Mouse (Mus musculus) MEL (cell line): ENCODE data around the gene Tln2. TPM values are rescaled to one million over a fixed set of nuclear protein-coding genes. Genes with fewer than 3 reads are reported as not detected.

Source experiments
- DNase-seq: peaks from one replicate; pipeline ENCODE4 v3.0.0; 2011; ENCODE audit warnings: low read depth, low spot score
- H3K27ac ChIP-seq: 2 replicates; pipeline ENCODE4 v1.5.1; 2012; ENCODE audit warnings: low read depth, mild to moderate bottlenecking, control low read depth, low read length, moderate library complexity; ENCODE audit not compliant: control insufficient read depth
- H3K27me3 ChIP-seq, 2 experiments: fragments of 150-350 bp in 1 of 2; sonication (generic) in 1 of 2; 2 replicates each; pipeline ENCODE4 v1.6.1; 2012; ENCODE audit warnings: low read length in 2 of 2, mild to moderate bottlenecking in 2 of 2, improper control_type of control experiment in 1 of 2, moderate library complexity in 1 of 2; ENCODE audit not compliant: insufficient read depth in 2 of 2, control insufficient read depth in 1 of 2
- H3K36me3 ChIP-seq, 2 experiments: 2 replicates each; pipeline ENCODE4 v1.6.1; 2012 to 2014; ENCODE audit warnings: low read length in 2 of 2, improper control_type of control experiment in 1 of 2, inconsistent platforms in 1 of 2, mild to moderate bottlenecking in 1 of 2; ENCODE audit not compliant: insufficient read depth in 2 of 2, control insufficient read depth in 1 of 2
- H3K4me1 ChIP-seq, 2 experiments: fragments of 150-350 bp in 1 of 2; sonication (generic) in 1 of 2; 2 replicates each; pipeline ENCODE4 v1.6.1; 2012; ENCODE audit warnings: low read length in 2 of 2, improper control_type of control experiment in 1 of 2, mild to moderate bottlenecking in 1 of 2; ENCODE audit not compliant: insufficient read depth in 2 of 2, control insufficient read depth in 1 of 2
- H3K4me3 ChIP-seq, 2 experiments: fragments of 150-350 bp in 1 of 2; sonication (generic) in 1 of 2; 2 replicates each; pipeline ENCODE4 v1.5.1; 2012; ENCODE audit warnings: low read depth in 2 of 2, low read length in 2 of 2, mild to moderate bottlenecking in 2 of 2, moderate library complexity in 2 of 2, control low read depth in 1 of 2, improper control_type of control experiment in 1 of 2; ENCODE audit not compliant: control insufficient read depth in 1 of 2, insufficient read depth in 1 of 2
- H3K79me2 ChIP-seq: 2 replicates; pipeline ENCODE4 v1.6.1; 2012; ENCODE audit warnings: mild to moderate bottlenecking, low read length, moderate library complexity; ENCODE audit not compliant: control insufficient read depth, poor library complexity, insufficient read depth
- H3K9ac ChIP-seq: 2 replicates; pipeline ENCODE4 v1.6.1; 2012; ENCODE audit warnings: low read depth, mild to moderate bottlenecking, control low read depth, low read length, moderate library complexity; ENCODE audit not compliant: control insufficient read depth, poor library complexity, severe bottlenecking
- H3K9me3 ChIP-seq: fragments of 150-350 bp; sonication (generic); replicated peaks from 2 replicates; pipeline ENCODE4 v1.6.1; 2012; ENCODE audit warnings: mild to moderate bottlenecking, low read length, improper control_type of control experiment, moderate library complexity; ENCODE audit not compliant: insufficient read depth
- CHD1 ChIP-seq: IDR thresholded peaks from 2 replicates; pipeline ENCODE4 v1.6.1; 2012; ENCODE audit warnings: low read depth, mild to moderate bottlenecking, inconsistent platforms, low read length, improper control_type of control experiment
- CHD2 ChIP-seq: IDR thresholded peaks from 2 replicates; pipeline ENCODE4 v1.6.1; 2011; ENCODE audit warnings: low read length, improper control_type of control experiment
- E2F4 ChIP-seq: IDR thresholded peaks from 2 replicates; pipeline ENCODE4 v1.6.1; 2011; ENCODE audit warnings: low read depth, low read length, improper control_type of control experiment, borderline replicate concordance
- EP300 ChIP-seq, 2 experiments: IDR thresholded peaks; 2 replicates each; pipeline ENCODE4 v1.6.1; 2011; ENCODE audit warnings: improper control_type of control experiment in 2 of 2, low read length in 2 of 2, low read depth in 1 of 2, mild to moderate bottlenecking in 1 of 2
- ETS1 ChIP-seq: IDR thresholded peaks from 2 replicates; pipeline ENCODE4 v1.6.1; 2012; ENCODE audit warnings: low read depth, mild to moderate bottlenecking, inconsistent platforms, low read length, improper control_type of control experiment, moderate library complexity
- GABPA ChIP-seq: IDR thresholded peaks from 2 replicates; pipeline ENCODE4 v1.6.1; 2012; ENCODE audit warnings: low read depth, mild to moderate bottlenecking, inconsistent platforms, low read length, improper control_type of control experiment, moderate library complexity
- HCFC1 ChIP-seq: IDR thresholded peaks from 2 replicates; pipeline ENCODE4 v1.6.1; 2012; ENCODE audit warnings: low read depth, mild to moderate bottlenecking, inconsistent platforms, low read length, improper control_type of control experiment, moderate library complexity
- MAZ ChIP-seq: IDR thresholded peaks from 2 replicates; pipeline ENCODE4 v1.6.1; 2012; ENCODE audit warnings: low read depth, mild to moderate bottlenecking, inconsistent platforms, low read length, improper control_type of control experiment
- MEF2A ChIP-seq: IDR thresholded peaks from 2 replicates; pipeline ENCODE4 v1.6.1; 2014; ENCODE audit warnings: low read depth, mild to moderate bottlenecking, inconsistent platforms, low read length, improper control_type of control experiment; ENCODE audit not compliant: poor library complexity, insufficient replicate concordance, severe bottlenecking; ENCODE audit errors: extremely low read depth
- MXI1 ChIP-seq: IDR thresholded peaks from 2 replicates; pipeline ENCODE4 v1.6.1; 2011; ENCODE audit warnings: mild to moderate bottlenecking, low read depth, low read length, improper control_type of control experiment
- MYB ChIP-seq: IDR thresholded peaks from 2 replicates; pipeline ENCODE4 v1.6.1; 2011; ENCODE audit warnings: mild to moderate bottlenecking, low read depth, low read length, improper control_type of control experiment
- NRF1 ChIP-seq: IDR thresholded peaks from 2 replicates; pipeline ENCODE4 v1.6.1; 2014; ENCODE audit warnings: low read depth, mild to moderate bottlenecking, inconsistent platforms, low read length, improper control_type of control experiment, moderate library complexity; ENCODE audit not compliant: poor library complexity, insufficient read depth, severe bottlenecking
- POLR2A ChIP-seq, 2 experiments: IDR thresholded peaks; 2 replicates each; pipeline ENCODE4 v1.6.1; 2011 to 2012; ENCODE audit warnings: low read length in 2 of 2, mild to moderate bottlenecking in 2 of 2, control low read depth in 1 of 2, improper control_type of control experiment in 1 of 2, low read depth in 1 of 2, moderate library complexity in 1 of 2; ENCODE audit not compliant: control insufficient read depth in 1 of 2, insufficient read depth in 1 of 2, poor library complexity in 1 of 2
- SIN3A ChIP-seq: IDR thresholded peaks from 2 replicates; pipeline ENCODE4 v1.6.1; 2012; ENCODE audit warnings: low read length, improper control_type of control experiment, inconsistent platforms
- TAL1 ChIP-seq: IDR thresholded peaks from 2 replicates; pipeline ENCODE4 v1.6.1; 2012; ENCODE audit warnings: mild to moderate bottlenecking, inconsistent platforms, low read length, moderate library complexity, mixed read lengths
- TBP ChIP-seq: IDR thresholded peaks from 2 replicates; pipeline ENCODE4 v1.8.0; 2011; ENCODE audit warnings: low read depth, low read length, improper control_type of control experiment
- TCF12 ChIP-seq: IDR thresholded peaks from 2 replicates; pipeline ENCODE4 v1.6.1; 2014; ENCODE audit warnings: low read depth, mild to moderate bottlenecking, inconsistent platforms, low read length, improper control_type of control experiment, moderate library complexity
- ZC3H11A ChIP-seq: IDR thresholded peaks from 2 replicates; pipeline ENCODE4 v1.6.1; 2012; ENCODE audit warnings: low read depth, mild to moderate bottlenecking, inconsistent platforms, low read length, improper control_type of control experiment
- ZKSCAN1 ChIP-seq: IDR thresholded peaks from 2 replicates; pipeline ENCODE4 v1.6.1; 2012; ENCODE audit warnings: low read depth, mild to moderate bottlenecking, inconsistent platforms, low read length, improper control_type of control experiment, moderate library complexity
- polyA plus RNA-seq, 2 experiments: library from polyadenylated mRNA; stranded (reverse) in 1 of 2; unstranded in 1 of 2; fragments of >175 nt in 1 of 2; fragments of >200 nt in 1 of 2; gene quantifications; 2 replicates each; pipeline versions ENCODE4 v1.2.1 to v1.2.4; 2012; ENCODE audit warnings: low replicate concordance in 2 of 2, low read depth in 1 of 2; ENCODE audit not compliant: insufficient read length in 2 of 2, insufficient read depth in 1 of 2, missing spikeins in 1 of 2
- total RNA-seq: library from RNA; depleted of rRNA; stranded (reverse); fragments of 300-350 nt; gene quantifications from 2 replicates; pipeline ENCODE4 v1.2.3, GENCODE M21; 2012; rRNA removed

Tln2 gene
- total and polyA plus RNA-seq, 3 experiments = not detected

DNA sequence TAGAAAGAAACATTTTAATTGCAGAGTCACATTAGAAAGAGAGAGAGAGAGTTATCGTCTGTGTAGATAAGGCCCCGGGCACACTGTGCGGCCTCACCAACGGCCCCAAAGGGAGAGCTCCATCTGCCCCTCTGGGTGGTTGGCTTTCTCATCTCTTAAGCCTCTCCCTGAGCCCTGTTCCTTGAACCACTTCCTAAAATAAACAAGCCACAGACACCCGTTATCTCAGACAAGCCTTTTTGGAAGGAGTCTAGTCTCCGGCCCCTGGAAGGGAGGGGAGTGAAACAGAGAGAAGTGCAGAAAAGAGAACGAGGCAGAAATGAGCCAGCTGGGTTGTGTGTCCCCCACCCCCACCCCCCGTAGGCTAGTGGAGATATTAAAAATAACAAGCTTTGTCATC is 388.7 kb downstream of the Tln2 start:
- Histone ChIP-seq H3K9ac (no peak overlapping the region), H3K9me3 (no peaks in the 10 kb centered on the region), H3K4me1 (no peaks in the 10 kb centered on the region), H3K4me3 (no peak overlapping the region), H3K27me3 (no peaks in the 10 kb centered on the region), H3K36me3 (no peaks in the 10 kb centered on the region), H3K79me2 (no peaks in the 10 kb centered on the region), H3K27ac (no peak overlapping the region)
- no peak for DNase-seq
- TF ChIP-seq MEF2A (no peak), ZC3H11A (no peak), EP300 (IDR thresholded peaks at IDR 0.05; ENCODE audit: low read depth in 1 of 2, low read length in 2 of 2) (no peak), NRF1 (no peak), MYB (no peak), ZKSCAN1 (no peak), SIN3A (no peak), CHD1 (no peak), TCF12 (no peak), ETS1 (no peak), TAL1 (no peak), HCFC1 (no peak), GABPA (no peak)

- TF ChIP-seq MAZ = no peak
- no peak for TF ChIP-seq HCFC1
- no peak for TF ChIP-seq CHD2
- no peak for TF ChIP-seq MXI1
- TF ChIP-seq E2F4 = no peak
- no peak for TF ChIP-seq POLR2A (IDR thresholded peaks at IDR 0.05; ENCODE audit: control insufficient read depth in 1 of 2, insufficient read depth in 1 of 2, low read depth in 1 of 2, low read length in 2 of 2, poor library complexity in 1 of 2)
- TF ChIP-seq CHD1 = no peak
- no peak for TF ChIP-seq TBP
- TF ChIP-seq, all 39 proteins: peak for 0
- no peak overlapping the region for H3K27ac ChIP-seq
- H3K9ac ChIP-seq = no peak overlapping the region
- no peaks in the 10 kb centered on the region for H3K79me2 ChIP-seq
- no peak overlapping the region for H3K4me3 ChIP-seq
- H3K4me1 ChIP-seq = no peaks in the 10 kb centered on the region
- no peaks in the 10 kb centered on the region for H3K36me3 ChIP-seq
- DNase-seq = no peak
- H3K27me3 ChIP-seq = no peaks in the 10 kb centered on the region
- no peaks in the 10 kb centered on the region for H3K9me3 ChIP-seq
Observed at GRCm38 (mm10) chr9:67170047-67170446, 389.5 kb downstream of the Tln2 start.

Other genes starting within 250 kb of the Tln2 start
- gene C2cd4b, start 199.7 kb upstream of the Tln2 start, total RNA-seq = not detected in 2 replicates
- gene C2cd4b, start 199.7 kb upstream of the Tln2 start, polyA plus RNA-seq = not detected